Mouse (Mus musculus) thymus, postnatal 14 days (tissue): ENCODE measurements around the gene Prepl.

ENCODE experiments used
- DNase-seq: peaks from one replicate; pipeline ENCODE4 v3.0.0; 2021

Prepl gene

GRCm38 (mm10) chr17:85067331-85067730, 22.7 kb downstream of the Prepl start:
- no peak for DNase-seq

- DNase-seq: no peak
These were observed 26.5 kb downstream of the Prepl start for GRCm38 (mm10) chr17:85063560-85063959.

- no peak for DNase-seq
These were observed 30.9 kb downstream of the Prepl start for GRCm38 (mm10) chr17:85059136-85059535.

- DNase-seq: no peak
These were observed 31.8 kb downstream of the Prepl start for GRCm38 (mm10) chr17:85058276-85058675.

- DNase-seq: no peak
These were observed 41.7 kb downstream of the Prepl start for GRCm38 (mm10) chr17:85048379-85048778.

- DNase-seq: peak; percentile 14
These were observed 44.9 kb downstream of the Prepl start for GRCm38 (mm10) chr17:85045160-85045559.

GRCm38 (mm10) chr17:85044466-85044865, 45.6 kb downstream of the Prepl start:
- no peak for DNase-seq

GRCm38 (mm10) chr17:85043404-85043816, 46.6 kb downstream of the Prepl start:
- DNase-seq: no peak

- DNase-seq: no peak
These were observed 47.6 kb downstream of the Prepl start for GRCm38 (mm10) chr17:85042419-85042818.

- no peak for DNase-seq
These were observed 49.1 kb downstream of the Prepl start for GRCm38 (mm10) chr17:85040913-85041312.

- DNase-seq: no peak
These were observed 51.3 kb downstream of the Prepl start for GRCm38 (mm10) chr17:85038761-85039160.

GRCm38 (mm10) chr17:85038311-85038710, 51.7 kb downstream of the Prepl start:
- DNase-seq: no peak

- no peak for DNase-seq
These were observed 52.2 kb downstream of the Prepl start for GRCm38 (mm10) chr17:85037855-85038254.

- DNase-seq: no peak
These were observed 56.0 kb downstream of the Prepl start for GRCm38 (mm10) chr17:85034068-85034467.

GRCm38 (mm10) chr17:85033087-85033486, 57.0 kb downstream of the Prepl start:
- DNase-seq: no peak

- DNase-seq: no peak
These were observed 59.4 kb downstream of the Prepl start for GRCm38 (mm10) chr17:85030651-85031050.

- DNase-seq: no peak
These were observed 61.2 kb downstream of the Prepl start for GRCm38 (mm10) chr17:85028797-85029196.

- DNase-seq: no peak
These were observed 61.8 kb downstream of the Prepl start, which contains the start of gene Slc3a1 for GRCm38 (mm10) chr17:85028093-85028739. Gene Slc3a1 (plus strand): TSS chr17:85028376.

GRCm38 (mm10) chr17:85027247-85027646, 62.8 kb downstream of the Prepl start:
- DNase-seq: no peak

- no peak for DNase-seq
These were observed 63.6 kb downstream of the Prepl start for GRCm38 (mm10) chr17:85026436-85026835.

- DNase-seq: no peak
These were observed 64.9 kb downstream of the Prepl start for GRCm38 (mm10) chr17:85025151-85025550.

- DNase-seq: no peak
These were observed 65.8 kb downstream of the Prepl start for GRCm38 (mm10) chr17:85024237-85024636.

GRCm38 (mm10) chr17:85023247-85024167, 66.5 kb downstream of the Prepl start:
- peak; percentile 83 for DNase-seq

- no peak for DNase-seq
These were observed 69.7 kb downstream of the Prepl start for GRCm38 (mm10) chr17:85020343-85020742.
